Mouse (Mus musculus) lung, postnatal 0 days (tissue): Measurements from ENCODE around the gene Abhd17c.

Experiments used
- CTCF ChIP-seq: IDR thresholded peaks from 2 replicates; pipeline ENCODE4 v1.5.1; 2016; ENCODE audit warnings: antibody characterized with exemption, mild to moderate bottlenecking
- EP300 ChIP-seq: IDR thresholded peaks from 2 replicates; pipeline ENCODE4 v1.6.1; 2016; ENCODE audit warnings: antibody characterized with exemption, mild to moderate bottlenecking, control low read depth

GRCm38 (mm10) chr7:84086039-84086829 lies 65.5 kb downstream of the Abhd17c start, which contains the start of gene Cemip:
- peak; percentile 94 for TF ChIP-seq CTCF
- no peak for TF ChIP-seq EP300
